Mouse (Mus musculus) testis, adult 2 months (tissue): ENCODE results near the gene Cadm4.

ENCODE experiments used
- CTCF ChIP-seq: fragments of 200-500 bp; IDR thresholded peaks from 2 replicates; pipeline ENCODE4 v1.5.1; 2012; ENCODE audit warnings: low read depth, mild to moderate bottlenecking, inconsistent platforms, low read length, moderate library complexity; ENCODE audit not compliant: control insufficient read depth, insufficient read depth, insufficient replicate concordance
- POLR2A ChIP-seq: fragments of 200-500 bp; IDR thresholded peaks from 2 replicates; pipeline ENCODE4 v1.6.1; 2012; ENCODE audit warnings: low read depth, mild to moderate bottlenecking, inconsistent platforms, low read length, moderate library complexity; ENCODE audit not compliant: control insufficient read depth

- TF ChIP-seq CTCF: peak; percentile 96
- no peak for TF ChIP-seq POLR2A
These were observed 7.8 kb upstream of the Cadm4 start for GRCm38 (mm10) chr7:24473913-24474529.
